Mouse (Mus musculus) kidney, adult 9 months (tissue): ENCODE results near the gene Plekha7.

Experiments used
- DNase-seq: peaks from one replicate; pipeline ENCODE4 v3.0.0; 2022

Plekha7 gene

DNA sequence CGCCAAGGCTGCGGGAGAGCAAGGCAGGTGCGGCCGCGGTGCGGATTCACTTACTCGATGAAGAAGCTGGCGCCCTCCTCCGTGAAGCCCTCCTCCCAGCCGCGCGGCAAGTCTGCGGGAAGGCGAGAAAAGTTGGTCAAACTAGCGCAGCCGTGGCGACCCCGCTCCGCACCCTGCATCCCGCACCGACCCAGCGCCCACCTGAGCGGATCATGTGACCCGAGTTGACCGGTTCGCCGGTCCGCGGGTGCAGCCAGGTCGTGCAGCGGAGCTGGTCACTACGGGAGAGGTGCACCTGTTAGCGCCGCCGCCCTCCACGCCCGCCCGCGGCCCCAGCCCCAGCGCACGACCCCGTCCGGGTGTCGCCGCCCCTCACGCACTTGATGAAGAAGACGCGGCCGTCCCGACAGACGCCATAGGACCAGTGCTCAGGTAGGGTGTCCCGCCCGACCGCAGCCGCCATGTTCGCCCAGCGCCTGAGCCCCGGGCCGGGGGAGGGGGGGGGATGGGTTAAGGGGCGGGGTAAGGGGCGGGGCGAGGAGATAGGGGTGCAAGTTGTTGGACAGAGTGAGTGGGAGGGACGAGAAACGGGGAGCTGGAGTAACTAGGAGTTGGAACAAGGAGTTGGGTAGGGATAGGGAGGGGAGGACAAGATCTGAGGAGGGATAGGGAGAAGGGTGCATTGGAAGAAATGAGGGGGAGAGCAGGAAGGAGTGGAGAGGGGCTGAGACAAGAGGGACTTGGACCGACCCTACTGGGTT lies at the start of gene Plekha7:
Gene Plekha7 (minus strand): TSS at position 506 of the 761 bp plus-strand sequence.
- DNase-seq: peak; percentile 70

DNA sequence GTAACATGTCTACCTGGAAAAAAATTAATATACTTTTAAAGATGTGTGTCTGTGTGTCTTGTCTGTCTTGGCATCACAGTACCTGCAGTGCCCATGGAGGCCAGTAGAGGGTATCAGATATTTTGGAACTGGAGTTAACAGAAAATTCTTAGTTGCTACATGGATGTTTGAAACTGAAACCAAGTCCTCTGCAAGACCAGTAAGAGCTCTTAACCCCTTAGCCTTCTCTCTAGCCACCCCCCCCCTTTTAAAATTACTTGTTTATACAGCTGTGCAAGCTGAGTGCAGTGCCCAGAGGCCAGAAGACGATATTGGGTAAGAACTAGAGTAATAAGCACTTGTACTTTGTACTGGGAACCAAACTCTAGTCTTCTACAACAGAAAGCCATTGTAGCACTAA lies 28.1 kb upstream of the Plekha7 start:
- peak; percentile 80 for DNase-seq

DNA sequence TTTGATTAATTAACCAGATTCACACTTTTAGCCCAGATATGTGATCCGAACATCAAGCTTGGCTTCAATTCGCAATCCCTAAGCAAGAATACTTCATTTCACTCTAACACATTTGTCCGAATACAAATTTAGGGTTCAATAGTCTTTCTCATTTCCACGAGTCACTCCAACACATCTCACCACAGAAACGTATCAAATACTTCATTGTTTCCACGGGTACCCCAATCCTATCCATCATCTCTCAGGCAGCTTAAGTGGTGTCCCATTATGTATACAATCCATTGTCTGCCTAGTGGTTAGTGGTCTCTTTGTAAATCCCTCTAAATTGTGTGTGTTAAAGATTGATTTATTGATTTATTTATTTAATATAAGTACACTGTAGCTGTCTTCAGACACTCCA lies 27.0 kb upstream of the Plekha7 start:
- no peak for DNase-seq

DNA sequence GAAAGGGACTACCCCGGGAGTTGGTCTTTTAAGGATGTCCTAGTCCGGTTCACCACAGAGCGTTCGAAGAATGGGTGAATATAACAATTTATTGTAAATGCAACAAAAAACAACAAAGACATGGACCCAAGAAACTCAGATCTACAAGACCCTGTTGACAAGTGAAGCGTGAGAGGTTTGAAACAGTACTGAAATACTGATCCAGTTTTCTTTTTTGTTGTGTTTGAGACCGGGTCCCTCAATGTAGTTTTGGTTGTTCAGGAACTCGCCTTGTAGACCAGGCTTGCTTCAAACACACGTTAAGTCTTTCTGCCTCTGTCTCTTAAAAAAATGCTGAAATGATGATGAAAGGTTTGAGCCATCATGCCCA lies 26.5 kb upstream of the Plekha7 start:
- no peak for DNase-seq

DNA sequence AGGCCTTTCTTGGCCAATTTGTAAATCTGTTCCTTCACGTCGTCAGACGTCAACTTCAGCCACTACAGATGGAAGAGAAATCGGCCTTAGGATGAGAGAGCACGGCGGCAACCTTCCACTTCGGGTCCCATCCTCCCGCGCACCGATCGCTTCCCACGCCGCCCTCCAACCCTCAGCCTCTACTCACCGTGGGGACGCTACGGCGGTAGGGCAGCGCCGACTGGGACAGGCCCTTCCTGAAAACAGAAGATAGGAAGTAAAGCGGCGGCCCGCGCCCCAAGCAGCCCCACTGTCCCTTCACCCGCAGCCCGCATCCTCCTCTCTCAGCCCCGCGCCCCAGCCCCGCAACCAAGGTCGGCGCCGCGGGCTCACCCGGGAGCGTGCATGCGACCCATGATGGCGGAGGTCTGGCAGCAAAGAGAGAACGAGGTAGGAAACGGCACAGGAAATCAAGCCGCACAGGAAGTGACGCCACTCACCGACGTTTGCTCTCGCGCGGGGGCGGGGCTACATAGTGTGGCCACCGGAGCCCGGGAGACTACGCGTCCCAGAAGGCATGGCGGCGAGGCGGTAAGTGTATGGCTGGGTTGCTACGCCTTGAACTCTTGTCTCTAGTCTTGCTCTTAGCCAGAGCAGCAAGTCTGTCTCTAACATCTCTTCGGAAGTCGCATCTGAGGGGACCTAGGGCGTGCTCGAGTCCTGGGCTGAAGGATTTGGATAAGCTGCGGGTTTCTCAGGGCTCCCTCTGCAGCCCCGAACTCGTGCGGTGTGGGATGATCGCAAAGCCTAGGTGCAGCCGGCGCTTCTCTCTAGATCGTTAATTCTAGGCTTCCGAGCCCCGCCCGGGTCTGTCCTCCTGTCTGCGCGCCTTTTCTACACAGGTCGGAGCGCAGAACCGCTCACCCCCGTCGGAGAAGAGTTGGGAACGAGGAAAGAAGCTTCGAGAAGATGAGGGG lies 25.8 kb upstream of the Plekha7 start, which contains the start of gene Rps13:
Gene Rps13 (minus strand): TSS at position 483 of the 956 bp plus-strand sequence.
- peak; percentile 98 for DNase-seq

DNA sequence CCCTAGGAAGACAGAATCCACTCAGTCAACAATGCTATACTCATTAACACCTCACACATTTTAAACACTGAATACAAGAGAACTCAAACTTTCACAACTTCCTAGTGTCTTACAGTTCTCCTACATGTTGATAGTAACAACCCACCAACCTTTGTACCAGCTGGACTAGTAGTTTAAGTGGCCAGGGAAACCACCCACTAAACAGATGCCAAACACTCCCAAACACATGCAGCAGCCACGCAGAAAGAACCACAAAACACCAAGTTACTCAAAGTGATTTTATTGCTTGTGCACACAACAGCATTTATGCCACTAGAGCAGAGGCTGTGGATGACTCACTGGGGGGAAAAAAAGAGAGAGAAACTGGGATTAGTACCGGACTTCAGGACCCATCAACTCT lies 23.1 kb upstream of the Plekha7 start:
- DNase-seq: no peak

DNA sequence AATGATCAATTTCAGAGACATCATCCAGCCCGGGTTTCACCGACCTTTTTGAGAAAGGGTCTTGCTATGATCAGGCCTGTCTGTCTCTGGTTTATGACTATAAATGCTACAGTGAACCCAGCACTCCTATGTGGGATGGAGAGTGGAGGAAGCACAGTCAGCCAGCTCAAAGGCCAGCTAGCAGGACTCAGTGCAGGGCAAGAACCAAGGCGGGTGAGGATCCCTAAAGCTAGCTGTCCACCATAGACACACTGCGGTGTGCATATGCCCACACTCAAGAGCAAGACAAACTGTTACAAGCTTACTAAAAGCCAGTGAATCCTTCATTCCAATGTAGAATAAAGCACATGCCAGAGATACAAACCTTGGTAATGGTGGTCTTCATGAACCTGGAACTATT lies 21.7 kb upstream of the Plekha7 start:
- no peak for DNase-seq

DNA sequence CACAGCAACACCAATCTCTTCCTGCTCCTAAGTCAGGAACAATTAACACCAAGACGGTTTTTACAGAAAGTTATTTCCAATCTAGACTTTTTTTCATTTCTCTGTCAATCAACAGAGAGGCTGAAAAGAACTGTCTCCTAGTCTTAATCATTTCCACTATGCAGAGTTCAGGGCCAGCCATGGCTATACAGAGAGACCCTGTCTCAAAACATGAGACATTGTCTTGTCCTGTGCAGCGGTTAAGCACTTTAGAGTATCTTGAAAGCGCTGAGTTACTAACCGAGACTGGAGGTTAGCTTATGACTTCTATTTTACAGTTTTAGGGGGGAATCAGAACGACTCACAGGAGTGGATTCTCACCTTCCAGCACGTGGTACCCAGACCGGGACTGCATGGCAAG lies 20.6 kb upstream of the Plekha7 start:
- DNase-seq: no peak

DNA sequence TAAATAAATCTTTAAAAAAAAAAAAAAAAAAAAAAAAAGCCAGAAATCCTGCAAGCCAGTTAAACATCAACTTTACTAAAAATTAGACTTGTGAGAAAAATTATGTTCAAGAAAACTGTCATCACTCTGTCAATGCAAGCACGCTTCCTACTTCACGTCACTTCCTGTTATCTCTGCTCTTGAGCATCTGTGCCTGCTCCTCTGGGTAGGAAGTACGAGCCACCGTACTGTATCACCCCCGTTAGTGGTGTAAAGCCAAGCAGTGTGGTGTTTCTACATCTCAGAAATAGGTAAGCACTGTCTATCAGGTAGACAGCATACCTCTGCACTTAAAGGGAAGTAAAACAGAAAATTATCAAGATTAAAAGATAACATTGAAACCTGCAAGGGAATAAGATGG lies 19.7 kb upstream of the Plekha7 start:
- DNase-seq: no peak

DNA sequence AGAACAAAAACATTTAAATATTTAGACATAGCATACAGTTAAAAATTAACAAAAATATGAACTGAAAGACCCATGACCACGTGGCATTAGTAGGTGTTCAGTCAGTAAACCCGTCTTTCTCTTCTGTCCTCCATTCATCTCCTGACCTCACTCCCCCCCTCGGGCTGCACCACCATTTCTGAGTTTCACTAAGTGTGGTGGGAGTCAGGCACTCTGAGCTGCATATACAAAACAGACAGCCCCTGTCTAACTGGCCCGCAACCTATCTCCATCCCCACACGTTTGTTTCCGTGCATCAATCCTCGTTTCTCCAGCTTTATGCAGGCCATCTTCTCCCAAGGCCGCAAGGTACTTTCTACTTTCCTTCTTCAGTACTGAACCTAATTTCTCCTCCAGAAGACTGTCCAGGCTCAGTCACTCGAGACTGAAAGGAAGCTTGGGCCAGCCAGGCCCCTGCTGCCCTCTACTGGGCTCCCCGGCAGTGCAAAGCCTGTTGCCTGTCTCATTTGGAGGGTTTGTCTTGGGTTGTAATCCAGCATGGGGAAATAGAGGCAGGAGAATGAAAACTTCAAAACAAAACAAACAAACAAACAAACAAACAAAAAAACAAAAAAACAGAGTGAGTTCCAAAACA lies 15.3 kb upstream of the Plekha7 start:
- peak; percentile 84 for DNase-seq

DNA sequence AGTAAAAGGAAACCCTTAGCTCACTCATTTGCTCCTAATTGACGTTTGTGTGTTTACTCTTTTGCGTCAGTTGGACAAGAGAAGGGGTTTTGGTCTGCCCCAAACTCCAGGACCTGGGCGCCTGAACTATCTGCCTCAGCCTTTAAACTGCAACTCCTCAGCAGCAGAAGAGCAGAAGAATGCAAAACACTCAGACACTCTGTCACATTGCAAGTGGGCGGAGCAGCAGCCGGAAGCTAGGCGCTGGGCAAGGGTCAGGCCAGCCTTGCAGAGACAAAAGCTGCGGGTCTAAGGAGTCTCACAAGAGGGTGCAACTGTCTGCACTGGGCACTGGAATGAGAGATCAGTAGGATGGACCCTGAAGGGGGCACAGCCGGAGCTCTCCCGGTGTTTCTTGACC lies 1.3 kb upstream of the Plekha7 start:
- DNase-seq: peak; percentile 89

DNA sequence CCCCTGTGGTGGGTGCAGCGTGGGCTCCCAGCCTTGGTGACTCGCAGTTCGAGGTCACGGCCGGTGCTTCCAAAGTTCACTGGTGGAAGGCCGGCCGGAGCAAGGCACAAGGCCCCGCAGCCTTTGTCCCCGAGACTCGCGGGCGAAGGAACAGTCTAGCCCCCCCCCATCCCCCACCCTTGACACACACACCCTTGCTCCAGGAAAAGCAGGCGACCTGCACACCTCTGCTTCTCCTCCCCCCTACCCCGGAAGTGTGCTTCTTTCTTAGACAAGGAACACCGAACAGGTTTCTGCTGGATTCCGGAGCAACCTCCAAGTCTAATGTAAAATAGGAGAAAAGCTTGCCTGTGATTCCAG lies 436 bp upstream of the Plekha7 start:
- DNase-seq: peak; percentile 84

DNA sequence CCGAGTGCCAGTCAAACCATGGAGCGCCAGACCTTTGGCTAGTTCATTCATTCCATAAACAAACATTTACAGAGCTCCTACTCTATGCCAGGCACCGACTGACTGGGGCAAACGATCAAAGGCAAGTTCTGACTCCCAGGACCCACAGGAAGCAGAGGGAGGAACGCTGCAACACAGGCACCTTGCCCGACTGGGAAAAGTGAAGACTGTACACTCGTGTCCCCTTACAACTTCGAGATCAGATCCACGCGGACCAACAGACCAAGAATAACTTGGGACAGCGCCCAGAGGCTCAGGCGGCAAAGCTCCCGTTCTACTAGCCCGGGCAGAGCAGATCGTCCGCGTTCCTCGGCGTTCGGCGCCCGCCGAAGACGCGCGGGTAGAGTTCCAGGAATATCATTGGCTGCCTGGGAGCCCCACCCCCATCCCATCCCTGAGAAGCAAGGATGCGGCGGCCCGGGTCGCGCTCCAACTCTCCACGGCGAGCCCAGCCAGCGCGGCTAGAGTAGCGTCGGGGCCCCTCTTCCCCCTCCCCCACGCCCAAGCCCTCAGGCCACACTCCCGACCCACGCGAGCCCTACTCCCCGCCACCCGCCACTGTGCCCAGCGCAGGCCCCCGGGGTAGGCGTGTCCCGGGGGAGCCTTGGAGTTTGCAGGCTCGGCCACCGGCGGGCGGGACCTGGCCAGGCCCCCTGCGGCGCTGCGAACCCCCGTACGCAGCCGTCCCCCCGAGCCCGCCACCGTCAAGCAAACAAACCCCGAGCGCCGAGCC lies 891 bp downstream of the Plekha7 start:
- peak; percentile 92 for DNase-seq

DNA sequence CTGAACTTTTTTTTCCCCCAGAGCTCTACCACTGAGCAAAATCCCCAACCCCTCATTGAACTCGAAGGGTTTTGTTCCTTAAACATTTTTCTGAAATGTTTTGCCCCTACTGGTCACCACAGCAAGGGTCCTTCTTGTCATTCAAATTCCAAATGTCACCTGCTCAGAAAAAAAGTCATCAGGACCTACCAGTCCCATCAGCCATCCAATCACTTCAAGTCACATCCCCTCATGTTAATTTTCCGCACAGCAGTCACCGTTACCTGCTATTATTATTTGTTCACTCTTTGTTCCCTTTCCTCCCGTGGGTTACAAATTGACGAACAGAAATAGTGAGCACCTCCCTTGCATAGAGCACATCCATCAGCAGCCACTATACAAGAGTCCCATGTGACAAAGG lies 1.6 kb downstream of the Plekha7 start:
- DNase-seq: no peak

DNA sequence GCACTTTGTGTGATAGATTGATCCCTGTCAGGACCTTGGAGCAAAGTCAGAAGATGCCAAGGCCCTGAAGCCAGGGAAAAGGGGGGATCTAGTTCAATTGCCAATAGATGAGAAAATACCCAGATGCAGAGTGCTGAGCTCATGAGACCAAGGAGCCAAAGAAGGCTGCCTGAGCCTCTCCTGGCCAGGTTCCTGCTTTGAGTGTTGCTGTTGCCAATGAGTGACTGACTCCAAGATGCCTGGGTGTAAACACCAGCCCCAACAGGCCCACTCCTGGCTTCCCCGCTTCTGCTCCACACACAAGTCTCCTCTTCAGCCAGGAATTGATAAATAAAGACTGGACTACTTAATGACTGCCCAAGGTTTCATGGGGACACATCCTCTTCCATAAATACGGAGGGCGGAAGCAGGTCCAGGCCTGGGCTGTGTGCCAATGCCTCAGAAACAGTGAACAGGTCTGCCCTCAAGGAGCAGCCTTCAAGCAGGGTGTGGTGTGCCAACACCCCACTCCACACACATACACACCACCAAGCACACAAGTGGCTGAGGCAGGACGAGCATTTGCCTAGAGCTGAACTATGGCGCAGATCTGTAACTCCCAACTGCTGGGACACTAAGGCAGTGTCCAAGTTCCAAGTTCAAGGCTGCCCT lies 6.4 kb downstream of the Plekha7 start:
- DNase-seq: no peak

DNA sequence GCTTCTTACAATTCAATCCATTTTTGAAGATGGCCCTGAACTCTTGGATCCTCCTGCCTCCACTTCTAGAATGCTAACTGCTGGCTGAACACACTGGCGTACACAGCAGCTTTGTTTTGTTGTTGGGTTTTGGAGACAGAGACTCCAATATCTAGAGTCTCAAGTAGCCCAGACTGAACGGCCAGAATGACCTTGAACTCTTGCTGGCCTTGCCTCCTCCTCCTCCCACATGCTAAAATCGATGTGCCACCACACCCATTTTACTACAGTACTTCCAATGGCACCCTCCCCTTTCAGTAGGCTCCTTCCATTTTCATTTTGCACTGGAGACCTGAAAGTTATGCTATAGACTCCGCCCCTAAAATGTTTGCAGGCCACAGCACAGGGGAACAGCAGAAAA lies 7.0 kb downstream of the Plekha7 start:
- no peak for DNase-seq

DNA sequence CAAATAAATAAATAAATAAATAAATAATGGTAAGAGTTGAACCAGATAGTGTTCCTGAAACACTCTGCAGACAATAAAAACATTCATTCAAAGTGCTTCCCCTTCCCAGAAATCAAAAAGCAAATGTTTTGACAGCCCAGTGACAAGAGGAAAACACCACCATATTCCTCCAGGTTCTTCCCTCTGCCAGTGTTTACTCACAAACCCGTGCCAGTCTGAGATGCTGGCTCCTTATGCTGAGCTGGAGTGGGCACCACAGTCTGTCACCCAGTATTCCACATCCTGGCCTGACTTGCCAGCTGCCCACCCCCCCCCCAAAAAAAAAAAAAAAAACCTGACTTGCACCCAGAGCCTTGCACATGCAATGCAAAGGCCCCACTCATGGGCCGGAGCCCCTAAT lies 9.3 kb downstream of the Plekha7 start:
- DNase-seq: no peak

DNA sequence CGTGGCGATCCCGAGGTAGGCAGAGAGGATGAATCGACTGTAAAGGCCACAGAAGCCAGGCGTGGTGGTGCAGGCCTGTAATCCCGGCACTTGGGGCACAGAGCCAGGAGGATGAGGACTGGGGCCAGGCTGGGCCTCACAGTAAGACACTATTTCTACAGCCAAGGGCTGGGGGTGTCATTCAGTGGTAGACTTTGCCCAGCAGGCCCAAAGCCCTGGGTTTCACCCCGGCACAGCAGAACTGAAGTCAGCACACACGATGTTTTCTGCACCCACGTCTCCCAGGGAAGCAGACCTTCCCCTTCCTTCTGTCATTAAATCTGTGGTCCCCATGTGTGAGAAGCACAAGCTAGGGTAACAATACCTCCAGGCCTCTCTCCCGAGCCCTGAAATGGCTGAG lies 9.8 kb downstream of the Plekha7 start:
- peak; percentile 81 for DNase-seq

DNA sequence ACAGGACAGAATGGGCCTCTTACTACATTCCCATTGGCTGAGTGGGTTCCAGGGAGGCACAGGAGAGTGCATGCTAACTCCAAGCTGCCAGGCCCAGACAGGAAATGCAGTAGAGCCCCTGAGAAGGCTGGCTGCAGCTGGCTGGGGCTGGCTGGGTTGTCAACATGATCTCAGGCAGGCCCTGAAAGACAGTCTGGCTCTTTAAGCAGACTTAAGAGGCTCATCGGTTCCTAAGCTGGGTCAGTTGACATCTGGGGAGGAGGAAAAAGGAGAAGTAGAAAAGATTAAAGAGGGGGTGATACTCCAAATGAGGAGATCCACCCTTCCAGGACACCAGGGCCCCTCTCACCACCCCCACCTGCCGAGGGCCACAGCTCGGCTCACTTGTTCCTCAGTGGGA lies 13.2 kb downstream of the Plekha7 start:
- DNase-seq: peak; percentile 58

DNA sequence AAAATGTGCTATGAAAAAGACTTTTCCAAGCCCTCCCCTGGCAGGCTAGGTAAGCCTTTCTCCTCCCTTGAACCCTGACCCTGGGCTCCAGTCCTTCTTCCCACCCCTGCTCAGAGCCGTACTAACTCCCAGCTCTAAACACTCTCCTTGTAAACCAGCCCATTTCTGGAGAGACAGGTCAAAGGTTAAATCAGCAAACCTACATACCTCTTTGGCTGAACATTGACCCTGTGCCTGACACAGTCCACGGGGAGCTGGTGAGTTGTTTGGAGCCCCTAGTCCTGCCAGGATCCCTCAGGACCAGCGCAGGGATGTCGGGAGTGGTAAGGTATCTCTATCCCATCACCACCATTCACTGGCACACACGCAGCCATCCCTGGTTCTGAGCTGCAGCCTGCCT lies 15.8 kb downstream of the Plekha7 start:
- peak; percentile 82 for DNase-seq

DNA sequence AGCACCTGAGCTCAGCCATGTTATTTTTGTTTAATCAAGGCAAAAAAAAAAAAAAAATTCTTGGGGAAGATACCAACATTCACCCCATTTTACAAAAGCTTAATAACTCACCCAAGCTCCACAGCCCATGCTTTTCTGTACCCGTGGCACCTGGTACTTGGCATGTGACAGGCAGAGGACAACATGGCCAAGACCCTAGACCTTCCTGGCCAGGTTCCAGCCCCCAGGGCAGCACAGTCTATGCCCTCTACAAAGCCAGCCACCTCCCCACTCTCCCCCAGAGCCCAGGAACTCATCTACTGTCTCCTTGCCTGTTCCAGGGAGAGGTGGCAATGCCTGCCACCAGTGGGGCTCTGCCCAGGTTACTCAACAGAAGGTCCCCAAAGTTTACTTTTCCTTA lies 17.6 kb downstream of the Plekha7 start:
- DNase-seq: no peak

DNA sequence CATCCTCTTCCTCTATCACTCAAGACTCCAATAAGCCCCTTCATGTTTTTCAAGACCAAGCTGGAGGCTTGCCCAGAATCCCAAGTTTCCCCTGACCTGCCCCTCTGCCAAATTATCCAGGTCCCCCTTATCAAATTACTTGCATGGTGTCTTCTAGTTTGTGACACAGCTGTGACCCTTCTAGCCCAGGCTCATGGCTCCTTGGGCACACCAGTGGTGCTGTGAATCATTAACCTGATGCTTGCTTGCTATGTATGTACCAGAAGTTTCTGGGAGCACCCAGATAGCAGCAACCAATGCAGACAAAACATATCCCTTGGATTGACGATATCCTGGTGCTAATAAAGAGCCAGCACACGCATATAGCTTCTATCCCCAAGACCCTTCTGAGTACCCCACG lies 19.2 kb downstream of the Plekha7 start:
- DNase-seq: peak; percentile 70
